In the genomic region with DNA sequence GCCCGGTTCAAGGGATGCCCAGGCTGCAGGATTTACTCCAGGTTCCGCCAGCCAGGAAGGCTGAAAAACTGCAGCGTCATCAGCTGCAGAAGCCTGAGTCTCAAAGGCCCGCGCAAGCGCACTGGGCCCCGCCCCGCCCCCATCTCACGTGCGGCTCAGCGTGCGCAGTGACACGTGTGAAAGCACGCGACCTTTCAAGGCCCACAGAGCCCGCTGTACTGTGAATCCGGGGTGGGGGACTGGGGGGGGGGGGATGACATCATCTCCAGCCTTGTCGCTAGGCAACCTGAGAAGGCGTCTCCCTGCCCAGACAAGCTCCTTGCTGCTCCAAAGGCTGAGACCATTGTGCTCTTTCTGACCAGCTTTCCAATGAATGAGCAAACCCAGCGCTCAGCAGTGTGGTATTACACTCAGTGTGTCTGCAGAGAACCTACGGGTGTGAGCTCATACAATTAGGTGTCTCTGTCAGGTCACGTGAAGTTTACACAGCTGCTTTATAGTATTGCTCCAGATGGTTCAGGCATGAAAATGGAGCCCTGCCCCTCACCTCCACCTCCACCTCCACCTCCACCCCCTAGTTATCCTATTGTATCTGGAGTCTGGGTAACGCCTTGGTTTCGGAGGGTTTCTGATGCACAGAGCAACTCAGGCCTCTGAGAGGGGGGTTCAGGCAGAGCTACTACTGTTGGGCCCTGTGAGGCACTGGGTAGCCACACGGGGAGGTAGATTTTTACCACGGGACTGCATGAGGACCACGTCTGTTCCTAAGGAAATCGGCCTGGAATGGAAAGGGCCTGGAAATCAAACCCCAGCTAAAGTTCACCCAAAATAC, we compare ENCODE assay signal across 8 mouse cellular contexts. TPM values are rescaled to one million over a fixed set of nuclear protein-coding genes. Genes with fewer than 3 reads are reported as not detected.
A peak's percentile ranks its signal among the peaks of the same experiment; 100 is the strongest.
DNase-seq lines count a peak whose midpoint lies in the region; ATAC-seq and TF ChIP-seq lines count a peak whose summit lies in the region.

No protein-coding gene starts in this region.

- peak overlapping the region; percentile 54 for H3K4me2 ChIP-seq in heart, embryonic 11.5 days
- H3K4me2 ChIP-seq in kidney, embryonic 15.5 days = peak overlapping the region; percentile 58
- H3K4me2 ChIP-seq in limb, embryonic 15.5 days = peak overlapping the region; percentile 55
- H3K4me2 ChIP-seq in midbrain, postnatal 0 days (ENCODE audit: low read depth, low read length, poor library complexity, severe bottlenecking) = peak overlapping the region; percentile 47

- no peaks in the 10 kb centered on the region for H3K27me3 ChIP-seq in heart, embryonic 11.5 days (ENCODE audit: control insufficient read depth, insufficient read depth, low read length)
- H3K27me3 ChIP-seq in kidney, embryonic 15.5 days = peaks cover 14% of the 10 kb centered on the region; the same call in 1 of the 2 replicates
- H3K27me3 ChIP-seq in limb, embryonic 15.5 days = 0 out of 2 replicates have a peak, but pooled peaks cover 6% of the 10 kb centered on the region
- H3K27me3 ChIP-seq in midbrain, postnatal 0 days (ENCODE audit: insufficient read depth, low read length) = peaks cover 3% of the 10 kb centered on the region; the same call in 1 of the 2 replicates

- no peak for TF ChIP-seq CTCF in embryonic fibroblast, embryonic 13.5 days (IDR thresholded peaks at IDR 0.05; ENCODE audit: borderline replicate concordance, insufficient read depth, low read length)
- TF ChIP-seq CTCF in midbrain, postnatal 0 days (IDR thresholded peaks at IDR 0.05) = peak; percentile 23; the same call in 1 of the 2 replicates

- 12% methylated on average over 27 of the region's 28 CpGs for WGBS in heart, embryonic 11.5 days (ENCODE audit: insufficient replicate concordance)
- WGBS in kidney, embryonic 15.5 days = 7% methylated on average over 28 of the region's 28 CpGs
- WGBS in limb, embryonic 15.5 days = 7% methylated on average over 27 of the region's 28 CpGs
- WGBS in midbrain, postnatal 0 days = 3% methylated on average over 24 of the region's 28 CpGs

- DNase-seq in 416B (ENCODE audit: low read depth) = peak; percentile 85
- DNase-seq in brain, adult 2 months (ENCODE audit: low read depth, low spot score) = peak; percentile 98
- peak; percentile 97 for DNase-seq in midbrain, postnatal 0 days (ENCODE audit: low spot score)
- peak; percentile 61 to 73 for DNase-seq in spleen, postnatal 14 days (ENCODE audit: low spot score in 2 of 2)

- H3K4me1 ChIP-seq in embryonic fibroblast, embryonic 13.5 days (ENCODE audit: control insufficient read depth, insufficient read depth, low read length) = peaks cover 5% of the 10 kb centered on the region
- peaks cover 22% of the 10 kb centered on the region for H3K4me1 ChIP-seq in heart, embryonic 11.5 days (ENCODE audit: control insufficient read depth, insufficient read depth, low read length)
- peaks cover 17% of the 10 kb centered on the region for H3K4me1 ChIP-seq in kidney, embryonic 15.5 days
- H3K4me1 ChIP-seq in limb, embryonic 15.5 days = peaks cover 14% of the 10 kb centered on the region
- H3K4me1 ChIP-seq in midbrain, postnatal 0 days (ENCODE audit: insufficient read depth, low read length) = peaks cover 4% of the 10 kb centered on the region; the same call in 1 of the 2 replicates

- peak; percentile 79 for ATAC-seq in heart, embryonic 11.5 days (replicated peaks; ENCODE audit: insufficient number of reproducible peaks, low FRiP score, low TSS enrichment)
- ATAC-seq in kidney, embryonic 15.5 days (replicated peaks; ENCODE audit: low FRiP score) = peak; percentile 95
- ATAC-seq in limb, embryonic 15.5 days (ENCODE audit: insufficient number of reproducible peaks, low FRiP score, low TSS enrichment, low read depth) = peak; percentile 82
- peak; percentile 96 for ATAC-seq in midbrain, postnatal 0 days (ENCODE audit: low FRiP score)

- H3K4me3 ChIP-seq in embryonic fibroblast, embryonic 13.5 days (ENCODE audit: insufficient read depth, low read length) = no peak overlapping the region
- H3K4me3 ChIP-seq in heart, embryonic 11.5 days (ENCODE audit: low read depth, low read length) = peak overlapping the region; percentile 12; the same call in 1 of the 2 replicates
- peak overlapping the region; percentile 33 for H3K4me3 ChIP-seq in kidney, embryonic 15.5 days (replicated peaks)
- peak overlapping the region; percentile 30 for H3K4me3 ChIP-seq in limb, embryonic 15.5 days
- peak overlapping the region; percentile 19 for H3K4me3 ChIP-seq in midbrain, postnatal 0 days (ENCODE audit: low read depth, low read length)

- no peaks in the 10 kb centered on the region for H3K36me3 ChIP-seq in heart, embryonic 11.5 days (ENCODE audit: control insufficient read depth, insufficient read depth, low read length)
- no peaks in the 10 kb centered on the region for H3K36me3 ChIP-seq in kidney, embryonic 15.5 days
- H3K36me3 ChIP-seq in limb, embryonic 15.5 days = no peaks in the 10 kb centered on the region
- no peaks in the 10 kb centered on the region for H3K36me3 ChIP-seq in midbrain, postnatal 0 days (ENCODE audit: insufficient read depth, low read length)

- peak; percentile 37; the same call in 1 of the 2 replicates for TF ChIP-seq POLR2A in embryonic fibroblast, embryonic 13.5 days (IDR thresholded peaks at IDR 0.05; ENCODE audit: low read depth, low read length)

- peak overlapping the region; percentile 43; the same call in 1 of the 2 replicates for H3K9ac ChIP-seq in heart, embryonic 11.5 days (ENCODE audit: low read depth, low read length)
- peak overlapping the region; percentile 32; the same call in 1 of the 2 replicates for H3K9ac ChIP-seq in kidney, embryonic 15.5 days
- no peak overlapping the region for H3K9ac ChIP-seq in limb, embryonic 15.5 days
- H3K9ac ChIP-seq in midbrain, postnatal 0 days (replicated peaks; ENCODE audit: low read length, poor library complexity, severe bottlenecking) = peak overlapping the region; percentile 48; the same call in 1 of the 2 replicates

- no peaks in the 10 kb centered on the region for H3K9me3 ChIP-seq in heart, embryonic 11.5 days (replicated peaks; ENCODE audit: control insufficient read depth, low read length)
- H3K9me3 ChIP-seq in kidney, embryonic 15.5 days (replicated peaks) = no peaks in the 10 kb centered on the region
- no peaks in the 10 kb centered on the region for H3K9me3 ChIP-seq in limb, embryonic 15.5 days
- no peaks in the 10 kb centered on the region for H3K9me3 ChIP-seq in midbrain, postnatal 0 days (ENCODE audit: low read length)

- no peak overlapping the region for H3K27ac ChIP-seq in embryonic fibroblast, embryonic 13.5 days (ENCODE audit: insufficient read depth, low read length)
- peak overlapping the region; percentile 62; the same call in 1 of the 2 replicates for H3K27ac ChIP-seq in heart, embryonic 11.5 days (ENCODE audit: low read depth, low read length)
- H3K27ac ChIP-seq in kidney, embryonic 15.5 days = 0 out of 2 replicates have a peak overlapping the region, but pooled peaks have one; percentile 35
- peak overlapping the region; percentile 54; the same call in 1 of the 2 replicates for H3K27ac ChIP-seq in limb, embryonic 15.5 days
- peak overlapping the region; percentile 63 for H3K27ac ChIP-seq in midbrain, postnatal 0 days (ENCODE audit: low read depth, low read length)

RNA-seq across cellular contexts. Expression of gene Bhlhe41, which starts 9.4 kb away (rescaled TPM):
- polyA plus RNA-seq in embryonic fibroblast, embryonic 13.5 days (2011; ENCODE audit: insufficient read length, low read depth, missing spikeins) = 8.0 and 9.3 TPM in 2 replicates
- polyA plus RNA-seq in heart, embryonic 11.5 days (2014; fragmentation: Nextera tagmentation; extraction: Ambion mirVana) = 7.6 and 8.5 TPM in 2 replicates
- 0.96 and 1.5 TPM in 2 replicates for polyA plus RNA-seq in kidney, embryonic 15.5 days (2015; fragmentation: Nextera tagmentation; extraction: Ambion mirVana)
- polyA plus RNA-seq in limb, embryonic 15.5 days (2015; fragmentation: Nextera tagmentation; extraction: Ambion mirVana) = 2.2 and 3.0 TPM in 2 replicates
- 6.3 and 6.4 TPM in 2 replicates for total RNA-seq in midbrain, postnatal 0 days (2014; rRNA removed)
- polyA plus RNA-seq in midbrain, postnatal 0 days (2015; fragmentation: Nextera tagmentation; extraction: Ambion mirVana) = 7.3 and 8.3 TPM in 2 replicates
